Mouse (Mus musculus) E14TG2a.4 (cell line): Measurements from ENCODE around the gene Maml3.

Experiments
- CTCF ChIP-seq: conservative IDR thresholded peaks from 2 replicates; pipeline ENCODE4 v1.5.1; 2014; ENCODE audit warnings: low read length
- NANOG ChIP-seq: IDR thresholded peaks from 2 replicates; pipeline ENCODE4 v1.6.1; 2014; ENCODE audit warnings: borderline replicate concordance, low read length, mixed read lengths
- POU5F1 ChIP-seq: IDR thresholded peaks from 2 replicates; pipeline ENCODE4 v1.6.1; 2014; ENCODE audit warnings: low read length, borderline replicate concordance

DNA sequence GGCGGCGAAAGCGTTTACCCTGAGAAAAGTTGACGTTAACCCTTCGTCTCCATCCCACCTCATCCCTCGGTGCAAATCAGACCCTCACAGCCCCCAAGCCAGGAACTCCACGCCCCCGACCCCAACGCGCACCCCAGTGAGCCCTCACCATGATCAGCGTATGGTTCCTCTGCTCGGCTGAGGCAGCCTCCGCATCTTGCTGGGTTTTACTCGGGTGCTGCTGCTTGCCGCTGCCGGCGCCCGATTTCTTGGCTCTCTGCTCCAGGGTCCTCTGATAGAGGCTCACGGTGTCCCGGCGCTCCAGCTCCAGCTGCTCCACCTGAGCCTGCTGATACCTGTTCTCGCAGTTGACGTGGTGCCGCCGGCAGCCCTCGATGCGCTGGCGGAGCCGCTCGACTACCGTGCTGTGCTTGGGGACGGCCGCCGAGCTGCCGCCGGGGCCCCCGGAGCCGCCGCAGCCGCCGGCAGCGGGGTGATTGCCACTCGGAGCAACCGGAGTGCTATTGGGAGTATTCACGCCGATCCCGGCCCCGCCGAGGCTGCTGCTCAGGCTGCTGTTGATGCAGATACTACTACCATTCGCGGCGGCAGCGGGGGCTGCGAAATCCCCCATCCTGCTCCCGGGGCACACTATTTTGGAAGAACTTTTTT is 1.2 kb downstream of the Maml3 start:
- TF ChIP-seq CTCF (no peak), NANOG (no peak), POU5F1 (no peak)
